Mouse (Mus musculus) stomach, embryonic 15.5 days (tissue): Measurements from ENCODE around the gene Zfyve28. TPM values are rescaled to one million over a fixed set of nuclear protein-coding genes. Genes with fewer than 3 reads are reported as not detected.

Experiments used
- ATAC-seq: fragments of 200-750 bp; cut with Nextera tagmentation; 2 replicates; pipeline ENCODE4 v1.8.0; 2017; ENCODE audit warnings: low read depth, moderate number of reproducible peaks, moderate TSS enrichment; ENCODE audit not compliant: insufficient read depth, low FRiP score
- H3K27ac ChIP-seq: fragments of 300-500 bp; sonication (generic); 2 replicates; pipeline ENCODE4 v1.5.1; 2015; ENCODE audit warnings: mild to moderate bottlenecking, inconsistent platforms
- H3K27me3 ChIP-seq: fragments of 300-500 bp; sonication (generic); replicated peaks from 2 replicates; pipeline ENCODE4 v1.6.1; 2015; ENCODE audit warnings: inconsistent platforms
- H3K36me3 ChIP-seq: fragments of 300-500 bp; sonication (generic); 2 replicates; pipeline ENCODE4 v1.6.1; 2015; ENCODE audit warnings: inconsistent platforms
- H3K4me1 ChIP-seq: fragments of 300-500 bp; sonication (generic); 2 replicates; pipeline ENCODE4 v1.6.1; 2015; ENCODE audit warnings: inconsistent platforms
- H3K4me2 ChIP-seq: fragments of 300-500 bp; sonication (generic); 2 replicates; pipeline ENCODE4 v1.6.1; 2015; ENCODE audit warnings: mild to moderate bottlenecking, inconsistent platforms
- H3K4me3 ChIP-seq: fragments of 300-500 bp; sonication (generic); replicated peaks from 2 replicates; pipeline ENCODE4 v1.5.1; 2015; ENCODE audit warnings: inconsistent platforms
- H3K9ac ChIP-seq: fragments of 300-500 bp; sonication (generic); 2 replicates; pipeline ENCODE4 v1.6.1; 2015; ENCODE audit warnings: inconsistent platforms
- H3K9me3 ChIP-seq: fragments of 300-500 bp; sonication (generic); 2 replicates; pipeline ENCODE4 v1.6.1; 2016; ENCODE audit warnings: inconsistent platforms
- WGBS: fragments of 180-500 bp; shearing (Covaris S2); methylation state at CpG from one replicate; pipeline ENCODE4 v1.1.7; 2015; 5-methylcytosine and 5-hydroxymethylcytosine counted together
- polyA plus RNA-seq: library from polyadenylated mRNA; unstranded; fragments of >200 nt; fragmentation: Nextera tagmentation; extraction: Ambion mirVana; gene quantifications from 2 replicates; pipeline ENCODE4 v1.2.1, GENCODE M21; 2015

Gene Zfyve28
- polyA plus RNA-seq, 1 experiment from 2014 or later, result 0.53 TPM

- Histone ChIP-seq H3K36me3 (no peaks in the 10 kb centered on the region), H3K9ac (peak within 1 kb of the TSS; percentile 80), H3K4me1 (peaks cover 7% of the 10 kb centered on the region), H3K9me3 (no peaks in the 10 kb centered on the region), H3K4me2 (peak within 1 kb of the TSS; percentile 69), H3K4me3 (peak within 1 kb of the TSS; percentile 88), H3K27me3 (no peaks in the 10 kb centered on the region), H3K27ac (peak within 1 kb of the TSS; percentile 90)
- under 1% methylated on average over 57 of the region's 57 CpGs for WGBS
- peak; percentile 100 for ATAC-seq
Measured at GRCm38 (mm10) chr5:34168950-34169891, 119.0 kb downstream of the Zfyve28 start, which contains the start of the genes Poln and Haus3. Gene Poln, minus strand, starts transcription at chr5:34169448. Gene Haus3, minus strand, starts transcription at chr5:34169527.

- H3K27ac ChIP-seq, result no peak overlapping the region
- no peaks in the 10 kb centered on the region for H3K9me3 ChIP-seq
- H3K36me3 ChIP-seq, result 0 out of 2 replicates have a peak, but pooled peaks cover 4% of the 10 kb centered on the region
- 83% methylated on average over 4 of the region's 4 CpGs for WGBS
- peaks cover 7% of the 10 kb centered on the region for H3K4me1 ChIP-seq
- H3K4me3 ChIP-seq, result no peak overlapping the region
- H3K9ac ChIP-seq, result no peak overlapping the region
- peak overlapping the region; percentile 30; the same call in 1 of the 2 replicates for H3K4me2 ChIP-seq
- no peaks in the 10 kb centered on the region for H3K27me3 ChIP-seq
- no peak for ATAC-seq
Measured at GRCm38 (mm10) chr5:34167857-34168256, 120.4 kb downstream of the Zfyve28 start.

GRCm38 (mm10) chr5:34165793-34166192 is 122.5 kb downstream of the Zfyve28 start:
- WGBS, result 69% methylated on average over 4 of the region's 4 CpGs
- H3K36me3 ChIP-seq, result peaks cover 4% of the 10 kb centered on the region; the same call in 1 of the 2 replicates
- no peak overlapping the region for H3K27ac ChIP-seq
- peaks cover 7% of the 10 kb centered on the region for H3K4me1 ChIP-seq
- H3K4me3 ChIP-seq, result no peak overlapping the region
- H3K9me3 ChIP-seq, result no peaks in the 10 kb centered on the region
- no peak overlapping the region for H3K4me2 ChIP-seq
- no peaks in the 10 kb centered on the region for H3K27me3 ChIP-seq
- no peak for ATAC-seq
- no peak overlapping the region for H3K9ac ChIP-seq

- ATAC-seq, result no peak
- Histone ChIP-seq H3K27ac (no peak overlapping the region), H3K9me3 (no peaks in the 10 kb centered on the region), H3K9ac (no peak overlapping the region), H3K4me1 (no peaks in the 10 kb centered on the region), H3K36me3 (no peaks in the 10 kb centered on the region), H3K4me3 (no peak overlapping the region), H3K4me2 (no peak overlapping the region), H3K27me3 (no peaks in the 10 kb centered on the region)
Measured at GRCm38 (mm10) chr5:34148476-34148875, 139.8 kb downstream of the Zfyve28 start.

GRCm38 (mm10) chr5:34147554-34147953 is 140.7 kb downstream of the Zfyve28 start:
- no peaks in the 10 kb centered on the region for H3K4me1 ChIP-seq
- H3K4me3 ChIP-seq, result no peak overlapping the region
- no peak overlapping the region for H3K27ac ChIP-seq
- no peaks in the 10 kb centered on the region for H3K36me3 ChIP-seq
- no peak overlapping the region for H3K9ac ChIP-seq
- no peak overlapping the region for H3K4me2 ChIP-seq
- 89% methylated on average over 3 of the region's 3 CpGs for WGBS
- H3K9me3 ChIP-seq, result no peaks in the 10 kb centered on the region
- ATAC-seq, result no peak
- no peaks in the 10 kb centered on the region for H3K27me3 ChIP-seq

Other genes with a start within 250 kb of the Zfyve28 start
- 0.81 and 0.92 TPM in 2 replicates for gene Poln, start 119.0 kb downstream of the Zfyve28 start, polyA plus RNA-seq
- 33.7 and 35.9 TPM in 2 replicates for gene Haus3, start 118.9 kb downstream of the Zfyve28 start, polyA plus RNA-seq
- 28.7 and 34.7 TPM in 2 replicates for gene Mxd4, start 100.7 kb downstream of the Zfyve28 start, polyA plus RNA-seq
- gene Cfap99, start 151 bp upstream of the Zfyve28 start, polyA plus RNA-seq, result not detected in 2 replicates
- gene Rnf4, start 47.8 kb upstream of the Zfyve28 start, polyA plus RNA-seq, result 138 and 151 TPM in 2 replicates
- 10.3 and 11.8 TPM in 2 replicates for gene Fam193a, start 81.5 kb upstream of the Zfyve28 start, polyA plus RNA-seq
- gene Tnip2, start 225.5 kb upstream of the Zfyve28 start, polyA plus RNA-seq, result 22.9 and 23.2 TPM in 2 replicates
- 5.9 and 10.9 TPM in 2 replicates for gene Sh3bp2, start 237.4 kb upstream of the Zfyve28 start, polyA plus RNA-seq